Mouse (Mus musculus): Measurements from ENCODE around the gene Rcan2.
"Not testable (repeated sequence)": the region's sequence is repeated elsewhere in the genome, so short reads cannot be mapped to it uniquely, and the experiment has no call there.

The Rcan2 gene

DNA sequence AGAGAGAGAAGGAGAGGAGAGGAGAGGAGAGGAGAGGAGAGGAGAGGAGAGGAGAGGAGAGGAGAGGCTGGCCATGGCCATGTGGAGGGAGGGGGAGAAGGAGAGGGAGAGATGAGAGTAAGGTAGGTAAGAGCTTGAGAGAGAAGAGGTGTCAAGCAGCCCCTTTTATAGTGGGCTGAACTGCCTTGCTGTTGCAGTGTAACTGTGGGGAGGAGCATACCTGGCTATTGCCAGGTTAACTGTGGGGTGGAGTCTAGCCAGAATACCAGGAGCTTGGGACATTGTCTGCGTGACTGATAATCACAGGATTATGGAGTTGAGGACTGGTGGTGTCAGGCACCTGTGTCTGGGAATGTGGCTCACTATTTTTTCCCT is 24.2 kb downstream of the Rcan2 start:
- DNase-seq: not testable (repeated sequence)

GRCm38 (mm10) chr17:43827261-43827660 is 26.1 kb downstream of the Rcan2 start:
- no peak for DNase-seq

DNA sequence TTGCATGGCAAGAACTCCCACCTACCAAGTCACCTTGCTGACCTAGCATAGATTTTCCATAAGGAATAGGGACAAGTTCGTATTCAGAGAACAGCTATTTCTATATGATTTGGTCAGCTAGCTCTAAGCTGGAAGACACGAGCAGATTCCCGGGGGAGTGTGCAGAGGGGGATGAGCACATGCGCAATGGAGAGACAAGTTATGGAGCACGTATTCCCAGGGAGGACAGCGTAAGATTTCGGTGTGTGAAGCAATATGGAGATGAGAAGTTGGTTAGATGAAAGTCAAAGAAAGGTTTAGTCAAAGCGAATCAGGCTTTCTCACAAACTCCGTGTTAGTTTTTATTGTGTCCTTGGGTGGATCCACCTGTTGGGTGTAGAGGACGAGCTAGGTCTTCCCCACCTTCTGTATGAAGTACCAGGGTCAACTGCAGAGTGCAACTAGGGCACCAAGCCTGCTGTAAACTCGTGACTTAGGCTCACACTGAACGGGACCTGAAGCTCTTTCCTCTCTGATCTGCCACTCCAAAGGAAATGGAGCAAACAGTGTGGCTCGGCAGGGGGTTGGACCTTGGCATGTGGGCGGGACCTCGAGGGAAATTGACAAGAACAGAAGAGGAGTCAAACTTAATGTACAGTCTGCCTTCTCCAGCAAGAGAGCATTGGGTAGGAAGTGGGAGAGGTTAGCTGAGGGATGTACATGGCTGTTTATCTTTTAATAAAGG is 31.4 kb downstream of the Rcan2 start:
- DNase-seq: peak; percentile 9 to 26

DNA sequence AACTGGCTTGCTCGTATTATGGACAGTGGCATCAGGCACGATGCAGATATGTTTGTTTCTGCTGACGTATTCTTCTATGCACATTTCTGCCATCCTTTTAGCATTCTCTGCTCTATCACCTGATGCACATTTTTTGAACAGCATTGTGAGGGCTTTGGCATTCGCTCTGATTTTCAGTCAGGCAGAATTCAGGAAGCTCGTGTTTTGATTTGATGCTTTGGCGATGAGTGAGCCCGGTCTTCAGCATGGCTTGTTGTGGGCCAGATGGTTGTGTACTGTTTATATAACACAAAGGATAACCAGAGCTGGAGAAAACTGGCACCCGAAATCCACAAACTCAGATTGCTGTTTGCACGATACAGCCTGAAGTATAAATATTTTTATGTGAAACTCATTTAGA is 39.1 kb downstream of the Rcan2 start:
- DNase-seq: no peak

DNA sequence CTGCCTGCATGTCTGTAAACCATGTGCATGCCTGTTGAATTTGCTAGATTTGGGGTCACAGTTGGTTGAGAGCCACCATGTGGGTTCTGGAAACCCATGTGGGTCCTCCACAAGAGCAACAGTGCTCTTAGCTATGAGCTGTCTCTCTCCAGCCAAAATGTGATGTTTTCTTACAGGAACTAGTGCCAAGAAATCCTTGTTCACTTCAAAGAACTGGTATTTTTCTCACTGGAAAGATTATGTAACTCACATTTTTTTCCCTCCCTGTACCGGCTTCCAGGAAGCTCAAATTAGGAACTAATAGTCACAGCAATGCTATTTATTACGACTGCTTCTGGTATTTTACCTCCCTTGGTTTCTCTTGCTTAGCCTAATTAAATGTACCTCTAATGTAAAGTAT is 45.6 kb downstream of the Rcan2 start:
- DNase-seq: no peak

DNA sequence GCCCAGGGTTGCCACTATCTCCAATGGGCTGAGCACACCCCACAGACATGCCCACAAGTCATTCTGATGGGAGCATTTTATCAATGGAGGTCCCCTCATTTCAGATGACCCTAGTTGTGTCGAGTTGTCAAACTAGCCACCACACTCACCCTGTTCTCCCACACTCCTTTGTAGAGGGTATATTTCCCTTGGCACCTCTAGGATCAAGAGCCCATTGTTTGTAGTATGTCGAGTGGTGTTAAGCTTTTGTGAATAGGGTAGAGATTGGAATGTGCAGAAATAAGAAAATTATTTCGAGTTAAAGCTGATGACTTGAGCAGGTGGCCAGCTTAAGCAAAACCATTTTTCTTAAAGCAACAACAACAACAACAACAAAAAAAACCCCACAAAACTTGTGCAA is 47.8 kb downstream of the Rcan2 start:
- no peak for DNase-seq

- DNase-seq: no peak
These were observed 54.0 kb downstream of the Rcan2 start for GRCm38 (mm10) chr17:43855132-43855531.

- no peak for DNase-seq
These were observed 54.9 kb downstream of the Rcan2 start for GRCm38 (mm10) chr17:43856081-43856480.

DNA sequence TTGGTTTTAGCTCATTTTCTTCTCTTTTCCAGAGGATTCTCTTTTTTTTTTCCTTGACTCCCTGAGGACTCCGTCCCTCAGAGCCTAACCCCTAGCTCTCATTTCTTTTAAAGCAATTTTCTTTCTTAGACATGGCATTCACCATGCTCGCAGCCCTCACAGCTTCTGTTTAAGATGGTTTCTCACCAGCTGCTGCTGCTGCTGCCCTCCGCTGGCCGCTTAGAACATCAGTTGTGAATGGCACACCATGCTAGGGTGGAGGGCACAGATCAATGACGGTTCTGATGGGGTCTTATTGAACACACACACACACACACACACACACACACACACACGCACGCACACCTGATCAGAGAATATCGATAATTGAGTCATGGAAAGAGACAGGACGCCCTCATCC is 67.7 kb downstream of the Rcan2 start:
- DNase-seq: peak; percentile 12 to 14

DNA sequence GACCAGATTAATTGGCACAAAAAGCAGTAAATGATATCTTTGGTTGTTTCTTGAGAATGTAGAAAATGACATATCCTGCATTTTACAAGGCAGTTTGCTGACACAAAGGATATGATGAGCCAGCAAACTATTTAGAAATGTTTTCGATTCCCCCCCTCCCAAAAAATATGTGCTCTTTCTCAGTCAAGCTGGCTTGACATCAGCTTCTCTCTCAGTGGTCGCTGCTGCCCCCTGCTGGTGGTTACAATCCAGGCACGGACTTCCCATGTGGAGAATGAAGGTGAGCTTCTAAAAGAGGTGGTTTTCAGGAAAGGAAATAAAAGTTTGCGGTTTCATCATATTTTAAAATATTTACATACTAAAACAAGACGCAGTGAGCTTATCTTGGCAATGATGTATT is 68.5 kb downstream of the Rcan2 start:
- DNase-seq: peak; percentile 89 to 91

GRCm38 (mm10) chr17:43874417-43874816 is 73.3 kb downstream of the Rcan2 start:
- DNase-seq: no peak

- DNase-seq: no peak
These were observed 76.3 kb downstream of the Rcan2 start for GRCm38 (mm10) chr17:43877425-43877824.

- DNase-seq: peak; percentile 5 to 6
These were observed 81.9 kb downstream of the Rcan2 start for GRCm38 (mm10) chr17:43883016-43883415.

- no peak for DNase-seq
These were observed 85.1 kb downstream of the Rcan2 start for GRCm38 (mm10) chr17:43886262-43886661.

GRCm38 (mm10) chr17:43887931-43888330 is 86.8 kb downstream of the Rcan2 start:
- no peak for DNase-seq

- no peak for DNase-seq
These were observed 96.2 kb downstream of the Rcan2 start for GRCm38 (mm10) chr17:43897346-43897745.

GRCm38 (mm10) chr17:43899405-43900092 is 98.4 kb downstream of the Rcan2 start:
- DNase-seq: no peak

DNA sequence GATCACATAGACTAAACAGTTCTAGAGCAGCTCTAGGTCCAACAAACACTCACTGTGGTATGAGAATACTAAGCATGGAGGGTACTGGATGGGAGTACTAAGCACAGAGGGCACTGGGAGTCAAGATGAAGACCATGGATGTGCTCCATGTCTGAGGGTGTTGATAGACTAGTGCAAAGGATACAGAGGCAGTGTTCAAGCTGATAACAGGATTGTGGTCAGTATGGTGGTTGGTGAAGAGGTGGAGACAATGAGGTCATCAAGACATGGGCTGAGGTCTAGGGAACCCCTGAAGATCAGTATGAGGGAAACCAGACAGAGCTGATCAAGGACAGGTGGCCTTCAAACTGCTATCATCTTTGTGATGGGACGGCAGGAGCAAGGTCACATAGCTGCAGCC is 99.0 kb downstream of the Rcan2 start:
- DNase-seq: no peak

DNA sequence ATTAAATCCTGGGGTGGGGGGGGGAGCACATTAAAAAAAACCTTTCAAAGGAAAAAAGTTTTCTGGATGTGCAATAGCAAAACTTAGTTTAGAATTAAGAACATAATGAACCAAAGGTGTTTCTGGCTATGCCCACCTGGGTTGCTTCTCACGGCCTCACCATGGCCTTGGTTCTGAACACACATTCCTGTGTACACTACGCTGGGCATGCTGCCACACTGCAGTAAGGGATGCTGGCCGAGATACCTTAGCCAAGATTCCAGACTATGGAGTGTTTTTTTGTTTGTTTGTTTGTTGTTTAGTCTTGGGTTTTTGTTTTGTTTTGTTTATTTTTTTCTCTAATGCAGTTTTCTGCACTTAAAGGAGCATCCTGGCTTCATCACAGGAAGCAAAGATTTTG is 100.3 kb downstream of the Rcan2 start:
- DNase-seq: no peak

DNA sequence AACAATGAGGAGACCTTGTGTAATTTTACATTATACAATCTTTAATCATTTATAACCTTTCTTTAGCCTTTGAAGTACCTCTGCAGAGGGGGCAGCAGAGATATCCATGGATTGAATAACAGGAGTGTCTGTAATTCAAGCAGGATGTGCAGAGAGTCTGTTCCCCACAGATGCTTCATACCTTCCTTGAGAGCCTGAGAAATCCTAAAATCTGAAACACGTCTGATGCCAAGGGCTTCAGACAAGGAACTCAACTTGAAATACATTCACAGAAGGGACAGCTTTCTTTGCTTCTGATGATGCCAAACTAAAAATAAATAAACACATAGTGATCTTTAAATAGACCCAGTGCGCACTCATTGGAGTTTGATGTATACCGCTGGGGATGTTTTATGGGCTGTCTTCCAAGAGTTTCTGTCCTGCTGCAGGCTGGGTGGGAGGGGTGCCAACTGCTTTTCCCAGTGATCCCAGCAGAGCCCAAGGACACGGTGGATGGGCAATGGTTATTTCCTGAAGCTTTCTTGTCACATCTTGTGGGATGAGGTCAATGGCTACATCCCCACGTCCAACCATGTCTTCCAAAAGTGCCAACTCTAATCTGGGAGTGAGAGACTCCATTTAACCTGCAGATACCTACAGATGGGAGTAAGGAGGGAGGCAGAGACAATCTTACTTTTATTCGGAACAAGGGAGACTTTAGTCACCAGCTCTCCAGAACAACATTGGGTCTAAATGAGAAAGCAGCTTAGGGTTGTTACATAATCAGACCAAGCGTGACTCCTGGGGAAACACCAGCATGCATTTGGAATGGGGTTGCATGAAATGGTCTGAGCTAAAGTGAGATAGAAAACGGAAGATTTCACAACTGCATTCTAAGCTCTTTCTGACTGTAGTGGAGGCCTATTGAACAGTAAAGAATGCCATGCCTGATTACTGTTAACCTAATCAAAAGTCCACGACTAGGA is 102.9 kb downstream of the Rcan2 start:
- DNase-seq: peak; percentile 4 to 22

DNA sequence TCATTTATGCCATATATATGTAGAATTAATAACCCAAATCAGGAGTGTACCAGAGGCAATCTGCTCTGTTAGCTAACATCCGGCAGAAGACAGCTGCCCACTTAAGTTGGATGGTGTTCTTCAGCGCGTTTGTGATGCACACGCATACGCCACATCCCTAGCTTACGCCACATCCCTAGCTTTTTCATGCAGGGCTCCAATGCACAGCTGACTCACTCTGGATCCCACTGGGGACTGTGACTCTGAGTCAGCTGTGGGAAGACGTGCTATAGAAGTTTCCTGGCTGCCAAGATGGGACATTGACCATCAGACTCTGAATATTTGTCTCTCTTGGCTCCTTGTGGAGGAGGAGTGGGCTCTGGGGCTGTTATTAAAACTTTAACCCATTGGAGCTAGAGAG is 103.7 kb downstream of the Rcan2 start:
- no peak for DNase-seq

GRCm38 (mm10) chr17:43906728-43907127 is 105.6 kb downstream of the Rcan2 start:
- no peak for DNase-seq

- no peak for DNase-seq
These were observed 115.0 kb downstream of the Rcan2 start for GRCm38 (mm10) chr17:43916128-43916527.

Data from kidney, postnatal 4 days (tissue).